Mouse (Mus musculus) neural tube, embryonic 14.5 days (tissue): ENCODE measurements around the gene Adamtsl3. TPM values are rescaled to one million over a fixed set of nuclear protein-coding genes. Genes with fewer than 3 reads are reported as not detected.

Experiments
- ATAC-seq: fragments of 200-750 bp; cut with Nextera tagmentation; 2 replicates; pipeline ENCODE4 v1.8.0; 2017; ENCODE audit warnings: low read depth, mild to moderate bottlenecking, moderate TSS enrichment, moderate library complexity
- H3K27ac ChIP-seq: fragments of 300-500 bp; sonication (generic); 2 replicates; pipeline ENCODE4 v1.5.1; 2014; ENCODE audit warnings: low read depth, mild to moderate bottlenecking, control low read depth, low read length, moderate library complexity, mixed read lengths
- H3K27me3 ChIP-seq: fragments of 300-500 bp; sonication (generic); 2 replicates; pipeline ENCODE4 v1.6.1; 2014; ENCODE audit warnings: low read length; ENCODE audit not compliant: control insufficient read depth, insufficient read depth
- H3K36me3 ChIP-seq: fragments of 300-500 bp; sonication (generic); 2 replicates; pipeline ENCODE4 v1.6.1; 2014; ENCODE audit warnings: low read length, mixed read lengths; ENCODE audit not compliant: control insufficient read depth, insufficient read depth
- H3K4me1 ChIP-seq: fragments of 300-500 bp; sonication (generic); 2 replicates; pipeline ENCODE4 v1.6.1; 2014; ENCODE audit warnings: low read length; ENCODE audit not compliant: control insufficient read depth, insufficient read depth
- H3K4me2 ChIP-seq: fragments of 300-500 bp; sonication (generic); 2 replicates; pipeline ENCODE4 v1.6.1; 2014; ENCODE audit warnings: mild to moderate bottlenecking, low read depth, low read length, control low read depth
- H3K4me3 ChIP-seq: fragments of 300-500 bp; sonication (generic); 2 replicates; pipeline ENCODE4 v1.5.1; 2014; ENCODE audit warnings: low read depth, low read length, control low read depth, mixed read lengths
- H3K9ac ChIP-seq: fragments of 300-500 bp; sonication (generic); replicated peaks from 2 replicates; pipeline ENCODE4 v1.6.1; 2014; ENCODE audit warnings: low read depth, mild to moderate bottlenecking, control low read depth, low read length, mixed read lengths
- H3K9me3 ChIP-seq: fragments of 300-500 bp; sonication (generic); 2 replicates; pipeline ENCODE4 v1.6.1; 2016; ENCODE audit warnings: low read length; ENCODE audit not compliant: control insufficient read depth
- WGBS: fragments of 180-500 bp; shearing (Covaris S2); extraction: QIAGEN DNeasy Blood & Tissue Kit; methylation state at CpG from one replicate; pipeline ENCODE4 v1.1.7; 2014; 5-methylcytosine and 5-hydroxymethylcytosine counted together
- polyA plus RNA-seq: library from polyadenylated mRNA; unstranded; fragments of >200 nt; fragmentation: Nextera tagmentation; extraction: Ambion mirVana; gene quantifications from 2 replicates; pipeline ENCODE4 v1.2.1, GENCODE M21; 2014

The Adamtsl3 gene
- polyA plus RNA-seq, 1 experiment from 2014 or later: 1.4 TPM

DNA sequence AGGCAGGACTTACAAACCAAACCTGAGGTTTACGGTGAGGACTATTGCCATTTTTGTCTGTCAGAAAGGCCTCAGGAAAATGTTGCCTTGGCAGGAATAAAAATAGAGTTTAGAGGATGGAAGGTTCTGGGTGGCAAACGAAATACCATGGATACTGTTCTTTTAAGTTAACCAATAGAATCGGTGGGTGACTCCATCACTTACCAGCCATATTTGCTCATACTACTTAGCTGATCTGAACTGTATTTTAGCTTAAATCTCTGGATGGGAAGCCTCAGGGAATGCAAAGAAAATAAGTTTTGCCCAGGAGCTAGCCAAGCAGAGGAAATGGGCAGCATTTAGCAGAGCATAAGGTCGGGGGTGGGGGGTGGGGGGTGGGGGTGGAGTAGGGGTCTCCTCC, 312.4 kb downstream of the Adamtsl3 start:
- Histone ChIP-seq H3K4me2 (peak overlapping the region; percentile 57), H3K4me3 (peak overlapping the region; percentile 67), H3K36me3 (no peaks in the 10 kb centered on the region), H3K27ac (no peak overlapping the region), H3K9ac (peak overlapping the region; percentile 68), H3K9me3 (no peaks in the 10 kb centered on the region), H3K4me1 (peaks cover 6% of the 10 kb centered on the region; the same call in 1 of the 2 replicates), H3K27me3 (no peaks in the 10 kb centered on the region)
- ATAC-seq: no peak
- 31% methylated on average over 4 of the region's 4 CpGs for WGBS

DNA sequence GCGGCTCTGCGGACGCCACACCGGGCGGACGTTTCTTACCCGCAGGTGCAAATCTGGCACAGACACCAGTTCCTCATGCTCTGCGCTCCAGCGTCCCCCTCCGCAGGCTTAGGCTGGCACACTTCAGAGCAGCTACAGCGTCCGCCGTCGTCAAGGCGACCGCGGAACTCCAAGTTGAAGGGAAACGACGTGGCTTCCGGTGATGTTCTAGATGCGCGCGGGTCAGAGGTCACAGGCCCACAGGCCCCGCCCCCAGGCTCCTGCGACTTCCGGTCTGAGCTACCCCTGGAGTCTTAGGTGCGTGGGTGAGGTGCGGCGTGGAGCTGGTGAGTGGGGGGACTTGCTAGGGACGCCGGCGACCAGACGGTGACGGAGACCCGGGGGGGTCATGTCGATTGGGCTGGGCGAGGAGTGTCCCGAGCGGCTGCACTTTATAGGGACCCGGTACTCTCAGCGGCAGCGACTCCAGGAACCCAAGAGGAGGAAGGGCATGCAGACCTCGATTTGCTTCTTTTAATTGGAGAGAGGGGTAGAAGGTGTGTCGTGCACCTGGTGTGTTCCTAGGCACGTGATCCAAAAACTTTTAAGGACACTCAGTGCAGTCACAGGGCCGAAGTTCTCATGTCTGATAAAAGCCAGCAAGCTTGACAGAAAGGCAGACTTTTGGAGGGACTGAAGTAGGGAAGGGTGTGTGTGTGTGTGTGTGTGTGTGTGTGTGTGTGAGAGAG, 313.0 kb downstream of the Adamtsl3 start, which contains the start of the genes Saxo2 and Efl1:
Gene Saxo2, minus strand, starts transcription at position 176 of the 728 bp plus-strand sequence.
Gene Efl1, plus strand, starts transcription at position 262 of the 728 bp plus-strand sequence.
- peak; percentile 99 for ATAC-seq
- no peak within 1 kb of the TSS for H3K27ac ChIP-seq
- peaks cover 6% of the 10 kb centered on the region; the same call in 1 of the 2 replicates for H3K4me1 ChIP-seq
- no peaks in the 10 kb centered on the region for H3K27me3 ChIP-seq
- peak within 1 kb of the TSS; percentile 67 for H3K4me3 ChIP-seq
- peak within 1 kb of the TSS; percentile 57 for H3K4me2 ChIP-seq
- H3K9ac ChIP-seq: peak within 1 kb of the TSS; percentile 68
- no peaks in the 10 kb centered on the region for H3K9me3 ChIP-seq
- H3K36me3 ChIP-seq: no peaks in the 10 kb centered on the region
- under 1% methylated on average over 46 of the region's 46 CpGs for WGBS

DNA sequence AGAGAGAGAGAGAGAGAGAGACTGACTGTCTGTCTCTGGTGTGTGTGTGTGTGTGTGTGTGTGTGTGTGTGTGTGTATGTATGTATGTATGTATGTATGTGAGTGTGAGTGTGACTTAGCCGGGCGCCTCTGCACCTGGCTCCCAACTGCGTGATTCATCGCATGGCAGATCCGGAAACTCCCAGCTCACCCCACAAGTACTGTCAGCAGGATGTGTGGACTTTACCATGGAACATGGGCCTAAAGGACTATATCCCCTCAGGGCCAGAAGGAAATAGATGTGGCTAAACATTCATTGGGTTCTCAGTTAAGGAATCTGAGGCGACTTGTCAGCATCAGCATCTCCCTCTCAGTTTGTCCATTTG, 313.6 kb downstream of the Adamtsl3 start:
- ATAC-seq: peak; percentile 5; the same call in 1 of the 2 replicates
- WGBS: 17% methylated on average over 6 of the region's 6 CpGs

More for the DNA sequence above, 313.6 kb downstream of the Adamtsl3 start:
- H3K36me3 ChIP-seq: no peaks in the 10 kb centered on the region
- no peak overlapping the region for H3K27ac ChIP-seq
- H3K4me2 ChIP-seq: peak overlapping the region; percentile 57
- H3K9ac ChIP-seq: peak overlapping the region; percentile 68
- H3K9me3 ChIP-seq: no peaks in the 10 kb centered on the region
- no peaks in the 10 kb centered on the region for H3K27me3 ChIP-seq
- H3K4me1 ChIP-seq: peaks cover 6% of the 10 kb centered on the region; the same call in 1 of the 2 replicates
- H3K4me3 ChIP-seq: peak overlapping the region; percentile 67

Other genes with a start within 250 kb of the Adamtsl3 start
- gene Sh3gl3, start 161.9 kb upstream of the Adamtsl3 start, polyA plus RNA-seq: 79.8 and 93.8 TPM in 2 replicates